Mouse (Mus musculus) cerebellum, adult 8-10 months (tissue): Measurements from ENCODE around the gene Ankrd27.
"Not testable (repeated sequence)": the region's sequence is repeated elsewhere in the genome, so short reads cannot be mapped to it uniquely, and the experiment has no call there.

Experiments
- DNase-seq: peaks from one replicate; pipeline ENCODE4 v3.0.0; 2022

Ankrd27 gene

DNA sequence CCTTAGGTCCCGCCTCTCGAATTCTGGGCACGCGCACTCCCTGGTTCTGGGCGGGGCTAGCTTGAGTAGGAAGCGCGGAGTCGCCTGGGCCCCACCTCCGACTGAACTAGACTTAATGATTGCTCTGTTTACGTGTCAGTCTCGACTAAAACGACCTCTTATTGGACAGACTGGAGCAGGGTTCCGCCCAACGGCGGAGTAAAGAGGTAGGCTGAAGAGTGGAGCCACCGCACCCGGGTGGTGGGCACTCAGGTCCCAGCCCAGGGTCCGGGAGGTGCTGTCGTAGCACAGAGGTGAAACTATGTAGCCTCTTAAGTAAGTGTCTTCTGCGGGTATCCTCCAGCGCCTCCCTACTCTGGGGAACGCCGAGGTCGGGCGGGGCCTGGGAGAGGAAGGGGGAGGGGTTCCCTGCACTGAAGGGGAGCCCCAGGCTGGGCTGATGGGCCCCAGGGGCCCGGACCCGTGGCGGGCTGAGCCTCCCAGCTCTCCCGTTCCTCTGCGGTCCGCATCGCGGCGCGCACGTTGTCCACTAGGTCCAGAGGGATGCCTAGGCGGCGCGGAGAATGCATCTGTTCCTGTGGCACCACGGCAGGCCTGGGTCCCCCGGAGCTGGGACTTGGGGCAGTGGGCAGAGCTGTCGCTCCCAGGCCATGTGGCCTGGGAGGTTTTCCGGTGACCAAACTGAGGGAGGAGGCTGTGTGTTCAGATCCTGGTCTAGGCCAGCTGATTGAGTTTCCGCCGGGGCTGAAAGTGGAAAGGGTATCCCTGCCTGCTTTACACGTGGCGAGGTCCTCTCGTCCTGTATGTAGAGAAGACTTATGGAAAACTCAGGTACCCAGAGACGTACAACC, at the start of gene Ankrd27:
Gene Ankrd27, plus strand, starts transcription at position 190 of the 851 bp plus-strand sequence.
- DNase-seq: peak; percentile 93

DNA sequence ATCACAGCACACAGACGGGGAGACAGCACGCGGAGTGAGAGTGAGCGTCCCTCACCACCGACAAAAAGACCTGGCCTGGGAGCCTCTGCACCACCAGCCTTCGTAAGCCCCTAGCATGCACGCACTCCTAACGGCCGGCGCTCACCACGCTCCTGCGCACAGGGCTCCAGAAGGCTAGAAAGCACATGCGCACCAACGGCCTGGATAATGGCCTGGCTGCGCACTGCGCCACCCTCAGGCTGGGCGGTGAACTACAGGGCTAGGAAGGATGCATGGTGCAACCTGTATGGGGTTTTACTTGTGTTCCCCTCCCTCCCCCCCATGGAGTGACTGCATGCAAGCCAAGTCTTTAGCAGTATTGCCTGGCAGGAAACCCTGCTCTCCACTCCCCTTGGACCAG, 48.5 kb upstream of the Ankrd27 start, which contains the start of gene Tdrd12:
Gene Tdrd12, minus strand, starts transcription at position 184 of the 400 bp plus-strand sequence.
- no peak for DNase-seq

DNA sequence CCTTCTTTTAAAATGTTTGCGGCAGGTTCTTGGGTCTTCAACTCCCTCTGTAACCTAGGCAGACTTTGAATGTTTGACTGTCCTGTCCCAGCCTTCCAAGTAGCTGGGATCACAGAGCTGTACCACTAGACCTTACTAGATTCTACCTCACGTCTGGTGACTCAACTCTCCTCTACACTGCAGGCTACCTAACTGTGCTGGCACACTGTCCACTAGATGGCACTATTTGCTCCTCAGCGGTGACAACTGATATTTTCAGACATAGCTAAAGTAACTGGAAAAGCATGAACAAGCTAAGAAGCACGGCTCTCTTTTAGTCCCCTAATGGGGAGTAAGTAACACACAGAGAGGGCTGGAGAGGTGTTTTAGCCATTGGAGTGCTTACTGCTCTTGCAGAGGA, 40.2 kb upstream of the Ankrd27 start:
- DNase-seq: peak; percentile 46

DNA sequence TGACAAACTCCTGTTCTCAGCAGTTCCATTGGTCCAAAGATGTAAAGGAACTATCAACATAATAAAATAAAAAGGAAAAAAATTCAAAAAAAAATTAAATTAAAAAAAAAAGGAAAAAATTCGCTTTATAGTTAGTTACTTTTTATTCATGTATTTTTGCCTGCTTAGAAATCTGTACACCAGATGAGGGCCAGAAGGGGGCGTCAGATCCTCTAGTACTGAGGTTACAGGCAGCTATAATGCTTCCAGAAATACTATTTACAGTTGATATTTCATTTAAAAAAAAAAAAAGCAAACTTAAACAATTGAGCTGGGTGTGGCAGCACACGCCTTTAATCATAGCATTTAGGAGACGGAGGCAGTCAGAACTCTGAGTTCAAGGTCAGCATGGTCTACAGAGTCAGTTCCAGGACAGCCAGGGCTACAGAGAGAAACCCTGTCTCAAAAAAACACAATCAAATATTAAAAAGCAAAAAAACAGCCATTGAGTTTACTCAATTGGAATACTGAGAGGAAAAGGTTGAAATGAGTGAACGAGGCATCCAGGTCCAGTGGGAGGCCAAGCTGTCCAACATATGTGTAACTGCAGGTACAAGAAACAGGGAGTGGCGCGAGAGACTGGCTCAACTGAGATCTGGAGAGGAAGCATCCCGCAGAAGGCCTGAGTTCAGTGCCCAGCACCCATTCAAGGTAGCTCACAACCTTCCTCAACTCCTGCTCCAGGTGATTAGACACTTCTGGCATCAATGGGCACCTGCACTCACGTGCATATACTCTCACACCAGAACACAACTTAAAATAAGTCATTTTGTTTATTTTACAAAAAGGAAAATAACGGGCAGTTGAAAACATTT, 32.1 kb upstream of the Ankrd27 start:
- DNase-seq: peak; percentile 22

DNA sequence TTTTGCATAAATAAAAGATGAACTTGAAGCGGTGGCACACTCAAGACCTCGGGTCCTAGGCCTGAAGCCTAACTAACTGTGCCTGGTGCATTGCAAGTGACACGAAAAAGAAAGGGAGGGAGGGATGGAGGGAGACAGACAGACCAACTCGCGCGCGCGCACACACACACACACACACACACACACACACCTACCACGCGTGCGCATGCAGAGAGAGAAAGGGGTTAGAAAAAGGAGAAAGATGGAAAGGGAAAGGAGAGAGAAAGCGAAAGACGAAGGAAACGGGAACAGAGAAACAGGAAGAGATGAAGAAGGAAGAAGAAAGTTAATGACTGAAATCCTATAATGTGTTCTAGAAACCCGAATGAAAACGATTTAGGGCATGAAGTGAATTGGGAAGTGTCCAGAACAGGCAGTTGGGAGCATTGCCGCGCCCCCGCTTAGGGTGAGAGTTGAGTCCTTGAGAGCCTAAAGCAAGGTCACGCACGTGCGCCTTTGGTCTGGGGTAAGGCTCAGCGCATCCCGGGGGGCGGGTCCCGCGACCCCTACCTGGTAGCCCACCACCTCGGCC, 31.4 kb upstream of the Ankrd27 start:
- peak; percentile 47 for DNase-seq

DNA sequence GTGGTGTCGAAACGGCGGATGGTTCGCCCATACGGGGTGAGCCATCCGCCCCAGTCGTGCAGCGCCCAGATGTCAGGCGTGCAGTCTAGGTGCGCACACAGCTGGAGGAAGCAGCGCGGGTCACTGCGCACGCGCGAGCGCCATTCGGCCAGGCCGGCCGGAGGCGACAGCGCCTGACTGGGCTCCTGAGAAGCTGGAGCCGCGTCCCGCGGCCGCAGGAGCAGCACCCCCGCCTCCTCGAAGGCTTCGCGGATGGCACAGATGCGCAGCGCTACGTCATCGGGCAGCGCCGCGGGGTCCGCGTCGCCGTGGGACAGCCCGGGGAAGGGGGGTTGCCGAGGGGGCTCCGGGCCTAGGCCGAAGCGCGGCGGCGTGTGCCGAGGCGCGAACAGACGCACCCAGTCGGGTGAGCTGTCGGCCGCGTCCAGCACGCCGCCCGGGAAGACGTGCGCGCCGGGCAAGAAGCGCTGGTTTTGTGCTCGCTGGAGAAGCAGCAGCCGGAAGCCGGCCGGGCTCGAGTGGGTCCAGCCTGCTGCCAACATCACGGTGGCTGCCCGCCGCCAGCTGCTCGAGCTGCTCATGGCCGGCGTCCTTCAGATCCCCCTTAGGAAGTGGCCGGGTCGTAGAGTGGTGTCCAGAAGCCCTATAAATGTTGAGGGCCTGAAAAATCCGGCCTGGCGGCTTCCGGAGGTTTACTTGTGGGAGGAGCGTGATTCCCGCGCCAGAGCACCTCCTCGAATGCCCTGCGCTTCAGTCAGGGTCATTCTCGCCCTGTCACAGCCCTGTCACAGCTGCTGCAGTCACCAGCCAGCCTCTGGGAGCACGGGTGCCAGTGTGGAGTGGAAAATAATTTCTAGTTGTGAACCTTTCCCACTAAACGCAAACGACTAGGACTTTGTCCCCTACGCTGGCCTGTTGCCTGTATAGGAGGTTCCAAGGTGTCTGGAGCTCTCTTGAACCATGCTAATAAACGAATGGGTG, 30.5 kb upstream of the Ankrd27 start:
- peak; percentile 83 for DNase-seq

DNA sequence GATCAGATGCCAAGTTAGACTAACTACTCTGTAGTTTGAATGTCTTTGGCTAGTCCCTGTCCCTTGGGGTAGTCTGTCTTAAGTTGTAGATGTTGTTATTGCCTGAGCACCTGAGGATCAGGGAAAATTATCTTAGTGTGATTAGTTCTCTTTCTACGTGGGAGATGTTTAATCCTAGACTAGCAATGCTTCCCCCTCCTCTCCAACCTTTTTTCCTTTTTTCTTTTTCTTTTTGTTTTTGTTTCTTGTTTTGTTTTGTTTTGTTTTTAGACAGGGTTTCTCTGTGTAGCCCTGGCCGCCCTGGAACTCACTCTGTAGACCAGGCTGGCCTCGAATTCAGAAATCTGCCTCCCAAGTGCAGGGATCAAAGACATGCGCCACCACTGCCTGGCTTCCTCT, 29.8 kb upstream of the Ankrd27 start, which contains the start of gene Nudt19:
Gene Nudt19, minus strand, starts transcription at position 100 of the 399 bp plus-strand sequence.
- DNase-seq: no peak

DNA sequence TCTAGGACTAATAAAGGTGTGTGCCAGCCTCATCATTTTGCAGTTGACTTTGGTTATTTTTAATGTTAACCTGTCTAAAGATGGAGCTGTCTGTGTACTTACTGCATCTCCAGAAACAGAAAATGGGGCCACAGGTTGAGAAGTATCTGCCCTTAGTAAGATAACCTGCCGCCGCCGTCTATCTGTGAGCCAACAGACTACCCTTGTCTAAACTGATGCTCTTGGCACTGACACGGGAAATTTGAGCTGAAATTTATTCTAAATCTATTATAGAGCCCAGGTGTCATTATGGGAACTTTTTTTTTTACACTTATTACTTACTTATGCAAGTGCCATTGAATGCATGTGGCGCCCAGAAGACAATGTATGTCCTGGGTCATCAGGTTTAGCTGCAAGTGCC, 29.1 kb upstream of the Ankrd27 start:
- no peak for DNase-seq

DNA sequence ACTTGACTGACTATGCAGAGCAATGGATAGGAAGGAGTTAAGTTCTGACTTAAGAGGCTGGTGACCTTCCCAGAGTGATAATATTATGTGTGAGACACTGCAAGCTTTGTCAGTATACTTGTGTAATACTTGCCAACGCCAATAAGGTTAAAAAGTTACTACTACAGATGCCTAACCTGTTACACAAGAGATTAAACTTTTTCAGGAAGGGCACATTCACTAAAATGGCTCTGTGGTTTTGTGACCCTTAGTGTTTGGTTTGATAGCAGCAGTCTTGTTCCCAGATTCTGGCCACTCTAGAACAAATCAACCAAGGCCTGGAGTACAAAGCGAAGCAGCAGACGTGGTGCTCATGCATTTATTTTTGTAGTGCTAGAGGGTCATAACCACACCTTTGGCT, 28.5 kb upstream of the Ankrd27 start:
- no peak for DNase-seq

DNA sequence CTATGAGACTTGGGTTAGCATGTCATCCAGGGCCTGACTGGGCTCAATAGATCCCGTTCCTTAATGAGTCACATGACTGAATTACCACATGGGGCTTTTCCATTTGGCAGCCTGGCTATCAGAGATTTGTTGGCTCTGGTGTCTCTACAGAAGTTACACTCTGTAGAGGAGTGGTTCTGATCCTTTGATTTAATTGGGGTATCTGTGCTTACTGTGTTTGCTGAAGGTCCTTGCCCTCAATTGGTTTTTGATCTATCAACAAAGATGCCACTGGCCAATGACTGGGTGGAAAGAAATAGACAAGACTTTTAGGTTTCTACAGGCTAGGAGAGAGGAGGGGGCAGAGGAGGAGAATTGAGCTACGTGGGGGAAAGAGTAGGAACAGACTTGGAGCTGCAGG, 27.4 kb upstream of the Ankrd27 start:
- DNase-seq: no peak

DNA sequence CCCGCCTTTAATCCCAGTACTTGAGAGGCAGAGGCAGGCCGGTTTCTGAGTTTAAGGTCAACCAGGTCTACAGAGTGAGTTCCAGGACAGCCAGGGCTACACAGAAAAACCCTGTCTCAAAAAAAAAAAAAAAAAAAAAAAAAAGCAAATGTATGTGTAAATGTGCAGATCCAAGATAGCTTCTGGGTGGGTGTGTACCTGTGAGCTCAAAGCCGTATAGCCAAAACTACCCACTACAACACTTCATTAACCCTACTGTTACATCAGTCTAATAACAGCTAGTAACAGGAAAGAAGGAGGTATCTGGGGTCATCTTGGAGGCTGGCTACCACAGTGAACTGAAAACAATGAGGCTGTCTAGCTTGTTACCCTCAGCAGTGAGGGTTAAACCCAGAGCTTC, 26.2 kb upstream of the Ankrd27 start:
- no peak for DNase-seq

DNA sequence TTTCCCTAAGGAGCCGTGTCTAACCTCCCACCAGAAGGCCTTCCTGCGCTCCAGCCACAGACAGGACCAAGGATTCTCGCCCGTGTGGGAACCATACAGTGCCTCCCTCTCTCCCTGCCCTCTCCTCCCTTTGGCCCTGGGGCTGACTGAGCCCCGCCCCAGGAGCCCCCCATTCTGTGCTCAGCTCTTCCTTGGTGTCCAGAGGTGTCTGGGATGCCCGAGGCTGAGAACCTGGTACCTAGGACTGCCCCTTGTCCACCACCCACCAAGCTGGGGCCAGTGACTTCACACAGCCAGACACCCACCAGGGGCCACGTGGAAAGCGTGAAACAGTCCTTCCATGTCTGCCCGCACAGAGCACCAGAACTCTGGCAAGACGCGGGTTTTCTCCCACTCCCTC, 23.0 kb upstream of the Ankrd27 start:
- DNase-seq: no peak

DNA sequence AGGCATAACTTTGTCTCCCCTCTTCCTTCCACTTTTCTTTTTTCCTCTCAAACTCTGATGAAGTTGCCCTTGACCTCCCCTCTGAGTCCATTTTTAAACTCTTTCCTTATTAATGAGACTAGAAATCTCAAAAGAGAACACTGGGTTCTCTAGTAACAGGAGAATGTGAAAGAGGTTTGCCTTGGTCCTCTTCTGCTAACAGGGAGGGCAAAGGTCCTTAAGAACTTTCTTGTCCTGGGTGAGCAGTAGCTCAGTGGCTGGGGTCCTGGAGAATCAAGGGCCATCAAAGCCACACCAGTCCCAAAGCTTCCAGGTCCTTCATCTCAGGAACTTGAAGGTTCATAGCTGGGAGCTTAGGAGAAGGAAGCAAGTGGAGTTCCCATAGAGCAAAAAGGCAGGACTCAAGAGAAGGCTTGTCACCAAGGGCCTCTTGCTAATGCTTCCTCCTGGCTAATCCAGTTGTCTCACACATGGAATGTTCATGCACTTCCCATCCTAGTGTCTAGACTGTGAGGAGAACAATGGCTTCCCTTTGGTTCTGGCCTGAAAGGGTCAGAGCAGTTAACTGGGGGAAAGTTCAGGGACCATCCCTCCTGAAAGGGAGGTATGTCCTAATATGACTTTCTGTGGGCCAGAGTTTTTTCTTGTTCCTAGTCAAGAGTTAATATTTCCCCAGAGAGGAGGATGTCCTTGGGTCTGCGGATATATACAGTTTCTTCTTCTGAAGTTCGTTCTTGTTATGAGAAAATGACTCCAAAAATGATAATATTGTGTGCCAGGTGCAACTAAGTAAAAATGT, 21.8 kb upstream of the Ankrd27 start:
- no peak for DNase-seq

DNA sequence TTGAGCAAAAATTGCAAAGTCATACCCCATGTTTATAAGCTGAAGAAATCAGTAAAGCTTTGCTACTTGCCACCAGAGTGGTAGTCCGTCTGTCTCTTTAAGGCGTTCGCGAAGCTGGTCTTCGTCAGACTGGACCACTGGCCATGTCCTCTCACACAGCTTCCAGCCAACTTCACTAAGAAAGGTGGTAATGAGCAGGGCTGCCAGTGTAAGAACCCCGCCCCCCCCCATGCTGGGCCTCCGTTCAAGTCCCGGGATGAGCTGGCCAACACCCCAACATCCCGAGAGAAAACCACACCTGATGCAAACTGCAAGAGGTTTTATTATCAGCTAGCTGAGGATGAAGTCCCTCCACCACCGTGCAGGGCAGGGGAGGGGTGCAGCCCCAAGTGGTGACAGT, 21.2 kb upstream of the Ankrd27 start:
- not testable (repeated sequence) for DNase-seq

DNA sequence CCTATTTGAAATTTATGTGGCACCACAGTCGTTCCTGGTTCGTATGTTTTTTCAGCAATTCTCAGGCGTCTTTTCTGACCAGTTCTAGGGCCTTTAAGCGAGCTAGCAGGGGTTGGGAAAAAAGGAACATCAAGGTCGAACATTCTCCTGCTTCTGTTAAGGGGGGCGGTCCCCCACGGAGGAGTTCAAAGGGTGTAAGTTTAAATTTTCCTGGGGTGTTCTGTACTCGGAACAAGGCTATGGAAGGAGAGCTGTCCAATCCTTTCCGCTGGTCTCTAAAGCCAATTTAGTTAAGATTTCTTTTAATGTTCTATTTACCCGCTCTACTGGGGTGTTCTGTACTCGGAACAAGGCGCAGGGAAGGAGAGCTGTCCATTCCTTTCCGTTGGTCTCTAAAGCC, 20.1 kb upstream of the Ankrd27 start:
- not testable (repeated sequence) for DNase-seq

DNA sequence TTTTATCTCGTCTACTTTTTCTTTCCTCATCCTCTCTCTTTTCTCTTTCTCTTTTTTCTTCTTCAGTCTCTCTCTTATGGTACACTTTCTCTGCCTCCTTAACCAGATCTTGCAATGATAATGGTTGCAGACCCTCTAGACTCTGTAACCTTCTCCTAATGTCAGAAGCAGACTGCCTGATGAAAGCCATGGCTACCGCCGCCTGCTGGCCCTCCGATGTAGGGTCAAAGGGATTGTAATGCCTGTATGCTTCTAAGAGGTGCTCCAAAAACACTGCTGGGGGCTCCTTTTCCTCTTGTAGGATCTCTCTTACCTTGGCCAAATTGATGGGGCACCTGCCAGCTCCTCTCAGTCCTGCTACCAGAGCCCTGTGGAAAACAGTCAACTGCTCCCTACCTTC, 16.3 kb upstream of the Ankrd27 start:
- DNase-seq: not testable (repeated sequence)

DNA sequence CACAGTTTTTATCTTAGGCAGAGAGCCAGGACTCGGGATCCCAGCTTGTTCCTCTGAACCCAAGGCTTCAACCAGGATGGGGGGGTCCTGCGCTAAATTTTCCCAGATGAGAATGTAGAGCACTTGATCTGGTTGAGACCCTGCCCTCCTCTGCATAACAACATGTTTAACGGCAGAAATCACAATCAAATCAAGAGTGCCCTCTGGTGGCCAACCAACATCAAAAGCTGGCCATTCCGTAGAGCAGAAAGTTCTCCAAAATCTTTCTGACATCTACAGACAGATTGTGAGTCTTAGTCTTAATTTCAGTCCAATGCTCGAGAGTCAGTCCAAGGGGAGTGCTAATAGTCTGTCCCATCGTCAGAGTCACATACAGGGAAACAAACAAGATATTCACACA, 15.2 kb upstream of the Ankrd27 start:
- DNase-seq: not testable (repeated sequence)

DNA sequence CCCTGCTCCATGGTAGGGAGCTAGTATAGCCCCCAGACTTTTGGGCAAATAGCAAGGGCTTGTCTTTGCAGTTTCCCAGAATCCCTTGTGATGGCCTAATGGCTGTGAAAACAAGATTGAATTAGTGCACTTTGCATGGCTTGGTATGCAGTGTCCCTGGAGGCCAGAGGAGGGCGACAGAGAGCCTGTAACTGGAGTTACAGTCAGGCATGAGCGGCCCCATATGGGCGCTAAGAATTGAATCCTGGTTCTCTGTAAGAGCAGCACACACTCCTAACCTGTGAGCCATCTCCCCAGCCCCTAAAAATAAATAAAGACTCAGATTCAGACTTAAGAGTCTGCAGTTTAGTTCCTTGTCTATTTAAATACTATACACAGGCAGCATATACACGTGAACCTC, 6.2 kb upstream of the Ankrd27 start:
- no peak for DNase-seq

DNA sequence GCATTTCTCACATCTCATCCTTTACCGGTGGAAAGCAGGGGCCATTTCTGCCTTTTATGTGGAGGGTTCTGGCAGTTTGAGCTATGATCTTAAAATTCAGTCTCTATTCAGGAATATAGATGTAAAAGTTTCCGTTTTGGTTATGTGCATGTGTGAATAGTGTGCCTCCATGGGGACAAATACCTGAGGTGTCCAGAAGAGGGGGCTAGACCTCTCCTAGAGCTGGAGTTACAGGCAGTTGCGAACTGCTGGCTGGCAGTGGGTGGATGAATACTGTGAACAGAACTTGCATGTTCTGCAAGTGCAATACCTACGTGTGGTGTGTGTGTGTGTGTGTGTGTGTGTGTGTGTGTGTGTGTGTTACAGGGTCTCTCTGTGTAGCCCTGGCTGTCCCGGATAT, 3.3 kb upstream of the Ankrd27 start:
- no peak for DNase-seq

DNA sequence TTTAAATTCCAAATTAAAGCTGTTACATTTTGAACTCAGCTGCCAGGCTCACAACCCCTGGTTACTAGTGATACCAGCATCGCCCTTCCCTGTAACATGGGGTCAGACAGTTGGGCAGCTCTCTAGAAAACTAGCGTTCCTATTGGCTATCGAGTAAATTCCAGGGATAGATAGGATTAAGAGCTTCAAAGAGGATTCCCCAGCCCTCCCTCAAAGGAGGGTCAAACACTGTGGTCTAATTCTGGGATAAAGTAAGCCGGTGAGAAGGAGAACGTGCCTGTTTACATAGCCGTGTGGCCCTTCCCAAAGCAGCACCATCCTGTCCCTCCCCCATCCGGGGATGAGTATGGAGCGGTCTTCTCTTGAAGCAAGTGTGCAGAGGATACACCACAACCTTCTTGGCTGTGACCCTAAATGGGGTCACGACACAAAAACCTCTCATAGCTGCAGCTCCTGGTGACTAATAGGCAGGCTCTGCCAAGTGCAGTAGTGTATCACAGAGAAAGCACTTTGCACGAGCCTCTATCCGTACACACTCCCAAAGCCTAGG, 2.5 kb upstream of the Ankrd27 start:
- DNase-seq: no peak
